Mouse (Mus musculus): ENCODE measurements around the gene Klhdc10. TPM values are rescaled to one million over a fixed set of nuclear protein-coding genes. Genes with fewer than 3 reads are reported as not detected.

Gene Klhdc10
- polyA plus RNA-seq, 1 experiment from 2014 or later: 24.3 TPM

GRCm38 (mm10) chr6:30403465-30403864 lies 1.8 kb downstream of the Klhdc10 start:
- H3K4me1 ChIP-seq: peaks cover 5% of the 10 kb centered on the region; the same call in 1 of the 2 replicates
- ATAC-seq (ENCODE audit: insufficient number of reproducible peaks, low FRiP score, low TSS enrichment, low read depth): no peak
- H3K9ac ChIP-seq: no peak overlapping the region
- 21% methylated on average over 4 of the region's 4 CpGs for WGBS
- no peaks in the 10 kb centered on the region for H3K27me3 ChIP-seq
- H3K9me3 ChIP-seq (replicated peaks): no peaks in the 10 kb centered on the region
- no peak overlapping the region for H3K27ac ChIP-seq (replicated peaks)
- peak overlapping the region; percentile 42 for H3K4me2 ChIP-seq (replicated peaks)
- peak overlapping the region; percentile 28 for H3K4me3 ChIP-seq (replicated peaks)
- H3K36me3 ChIP-seq: 0 out of 2 replicates have a peak, but pooled peaks cover 3% of the 10 kb centered on the region

- WGBS: 81% methylated on average over 5 of the region's 5 CpGs
- Histone ChIP-seq H3K27me3 (no peaks in the 10 kb centered on the region), H3K4me2 (replicated peaks) (no peak overlapping the region), H3K4me3 (replicated peaks) (no peak overlapping the region), H3K4me1 (peaks cover 5% of the 10 kb centered on the region; the same call in 1 of the 2 replicates), H3K9ac (no peak overlapping the region), H3K9me3 (replicated peaks) (no peaks in the 10 kb centered on the region), H3K27ac (replicated peaks) (no peak overlapping the region), H3K36me3 (0 out of 2 replicates have a peak, but pooled peaks cover 3% of the 10 kb centered on the region)
- ATAC-seq (ENCODE audit: insufficient number of reproducible peaks, low FRiP score, low TSS enrichment, low read depth): no peak
These were observed 3.0 kb downstream of the Klhdc10 start for GRCm38 (mm10) chr6:30404671-30405070.

GRCm38 (mm10) chr6:30408276-30408675 lies 6.6 kb downstream of the Klhdc10 start:
- Histone ChIP-seq H3K9me3 (replicated peaks) (no peaks in the 10 kb centered on the region), H3K36me3 (0 out of 2 replicates have a peak, but pooled peaks cover 3% of the 10 kb centered on the region), H3K9ac (no peak overlapping the region), H3K4me3 (replicated peaks) (no peak overlapping the region), H3K4me2 (replicated peaks) (no peak overlapping the region), H3K27ac (replicated peaks) (no peak overlapping the region), H3K27me3 (no peaks in the 10 kb centered on the region), H3K4me1 (peaks cover 4% of the 10 kb centered on the region; the same call in 1 of the 2 replicates)
- ATAC-seq (ENCODE audit: insufficient number of reproducible peaks, low FRiP score, low TSS enrichment, low read depth): no peak
- 91% methylated on average over 4 of the region's 4 CpGs for WGBS

- no peak for ATAC-seq (ENCODE audit: insufficient number of reproducible peaks, low FRiP score, low TSS enrichment, low read depth)
- no peak overlapping the region for H3K4me2 ChIP-seq (replicated peaks)
- H3K27me3 ChIP-seq: no peaks in the 10 kb centered on the region
- no peak overlapping the region for H3K9ac ChIP-seq
- no peak overlapping the region for H3K4me3 ChIP-seq (replicated peaks)
- no peak overlapping the region for H3K27ac ChIP-seq (replicated peaks)
- 86% methylated on average over 7 of the region's 7 CpGs for WGBS
- H3K36me3 ChIP-seq: 0 out of 2 replicates have a peak, but pooled peaks cover 3% of the 10 kb centered on the region
- H3K9me3 ChIP-seq (replicated peaks): no peaks in the 10 kb centered on the region
- H3K4me1 ChIP-seq: no peaks in the 10 kb centered on the region; the same call in 1 of the 2 replicates
These were observed 7.9 kb downstream of the Klhdc10 start for GRCm38 (mm10) chr6:30409399-30410093.

- Histone ChIP-seq H3K9me3 (replicated peaks) (no peaks in the 10 kb centered on the region), H3K4me2 (replicated peaks) (no peak overlapping the region), H3K27me3 (no peaks in the 10 kb centered on the region), H3K9ac (no peak overlapping the region), H3K27ac (replicated peaks) (no peak overlapping the region), H3K4me3 (replicated peaks) (no peak overlapping the region), H3K4me1 (no peaks in the 10 kb centered on the region), H3K36me3 (0 out of 2 replicates have a peak, but pooled peaks cover 3% of the 10 kb centered on the region)
- ATAC-seq (ENCODE audit: insufficient number of reproducible peaks, low FRiP score, low TSS enrichment, low read depth): no peak
- 74% methylated on average over 4 of the region's 4 CpGs for WGBS
These were observed 9.6 kb downstream of the Klhdc10 start for GRCm38 (mm10) chr6:30411311-30411710.

GRCm38 (mm10) chr6:30416126-30416525 lies 14.5 kb downstream of the Klhdc10 start:
- no peaks in the 10 kb centered on the region for H3K27me3 ChIP-seq
- no peak overlapping the region for H3K9ac ChIP-seq
- H3K27ac ChIP-seq (replicated peaks): no peak overlapping the region
- ATAC-seq (ENCODE audit: insufficient number of reproducible peaks, low FRiP score, low TSS enrichment, low read depth): no peak
- H3K4me1 ChIP-seq: no peaks in the 10 kb centered on the region
- WGBS: 90% methylated on average over 2 of the region's 2 CpGs
- peaks cover 5% of the 10 kb centered on the region for H3K36me3 ChIP-seq
- no peak overlapping the region for H3K4me3 ChIP-seq (replicated peaks)
- H3K9me3 ChIP-seq (replicated peaks): no peaks in the 10 kb centered on the region
- H3K4me2 ChIP-seq (replicated peaks): no peak overlapping the region

- Histone ChIP-seq H3K9ac (no peak overlapping the region), H3K36me3 (peaks cover 10% of the 10 kb centered on the region), H3K4me1 (no peaks in the 10 kb centered on the region), H3K27ac (replicated peaks) (0 out of 2 replicates have a peak overlapping the region, but pooled peaks have one; percentile 11), H3K9me3 (replicated peaks) (no peaks in the 10 kb centered on the region), H3K4me2 (replicated peaks) (no peak overlapping the region), H3K27me3 (no peaks in the 10 kb centered on the region), H3K4me3 (replicated peaks) (no peak overlapping the region)
- ATAC-seq (ENCODE audit: insufficient number of reproducible peaks, low FRiP score, low TSS enrichment, low read depth): no peak
- WGBS: 80% methylated on average over 7 of the region's 7 CpGs
These were observed 15.1 kb downstream of the Klhdc10 start for GRCm38 (mm10) chr6:30416801-30417200.

GRCm38 (mm10) chr6:30432461-30433192 lies 31.0 kb downstream of the Klhdc10 start:
- no peaks in the 10 kb centered on the region; the same call in 1 of the 2 replicates for H3K36me3 ChIP-seq
- 0 out of 2 replicates have a peak, but pooled peaks cover 14% of the 10 kb centered on the region for H3K4me1 ChIP-seq
- no peaks in the 10 kb centered on the region for H3K9me3 ChIP-seq (replicated peaks)
- ATAC-seq (ENCODE audit: insufficient number of reproducible peaks, low FRiP score, low TSS enrichment, low read depth): no peak
- no peaks in the 10 kb centered on the region for H3K27me3 ChIP-seq
- H3K9ac ChIP-seq: no peak overlapping the region
- 40% methylated on average over 3 of the region's 3 CpGs for WGBS
- H3K4me2 ChIP-seq (replicated peaks): no peak overlapping the region
- peak overlapping the region; percentile 76 for H3K27ac ChIP-seq (replicated peaks)
- H3K4me3 ChIP-seq (replicated peaks): no peak overlapping the region

GRCm38 (mm10) chr6:30436476-30436875 lies 34.8 kb downstream of the Klhdc10 start:
- H3K9ac ChIP-seq: no peak overlapping the region
- 88% methylated on average over 3 of the region's 3 CpGs for WGBS
- H3K4me2 ChIP-seq (replicated peaks): no peak overlapping the region
- H3K4me3 ChIP-seq (replicated peaks): no peak overlapping the region
- 0 out of 2 replicates have a peak, but pooled peaks cover 14% of the 10 kb centered on the region for H3K4me1 ChIP-seq
- H3K9me3 ChIP-seq (replicated peaks): no peaks in the 10 kb centered on the region
- no peak for ATAC-seq (ENCODE audit: insufficient number of reproducible peaks, low FRiP score, low TSS enrichment, low read depth)
- no peak overlapping the region for H3K27ac ChIP-seq (replicated peaks)
- no peaks in the 10 kb centered on the region for H3K27me3 ChIP-seq
- peaks cover 8% of the 10 kb centered on the region; the same call in 1 of the 2 replicates for H3K36me3 ChIP-seq

- 0 out of 2 replicates have a peak, but pooled peaks cover 14% of the 10 kb centered on the region for H3K4me1 ChIP-seq
- no peak overlapping the region for H3K4me2 ChIP-seq (replicated peaks)
- H3K9ac ChIP-seq: no peak overlapping the region
- 63% methylated on average over 3 of the region's 3 CpGs for WGBS
- no peaks in the 10 kb centered on the region for H3K27me3 ChIP-seq
- H3K27ac ChIP-seq (replicated peaks): no peak overlapping the region
- ATAC-seq (ENCODE audit: insufficient number of reproducible peaks, low FRiP score, low TSS enrichment, low read depth): no peak
- H3K36me3 ChIP-seq: peaks cover 13% of the 10 kb centered on the region
- no peaks in the 10 kb centered on the region for H3K9me3 ChIP-seq (replicated peaks)
- no peak overlapping the region for H3K4me3 ChIP-seq (replicated peaks)
These were observed 35.4 kb downstream of the Klhdc10 start for GRCm38 (mm10) chr6:30437054-30437453.

GRCm38 (mm10) chr6:30439576-30439975 lies 37.9 kb downstream of the Klhdc10 start:
- no peaks in the 10 kb centered on the region for H3K9me3 ChIP-seq (replicated peaks)
- H3K9ac ChIP-seq: no peak overlapping the region
- ATAC-seq (ENCODE audit: insufficient number of reproducible peaks, low FRiP score, low TSS enrichment, low read depth): no peak
- WGBS: 91% methylated on average over 10 of the region's 10 CpGs
- no peak overlapping the region for H3K27ac ChIP-seq (replicated peaks)
- H3K4me3 ChIP-seq (replicated peaks): no peak overlapping the region
- no peak overlapping the region for H3K4me2 ChIP-seq (replicated peaks)
- no peaks in the 10 kb centered on the region for H3K4me1 ChIP-seq
- no peaks in the 10 kb centered on the region for H3K27me3 ChIP-seq
- peaks cover 30% of the 10 kb centered on the region for H3K36me3 ChIP-seq
